Mouse (Mus musculus): ENCODE measurements at regions not wholly inside any gene's neighbourhood (a gene's known extent, or its start where the extent isn't known, plus 50 kb on each side); places are given as distances from the start of the nearest gene placed in this dataset.

DNA sequence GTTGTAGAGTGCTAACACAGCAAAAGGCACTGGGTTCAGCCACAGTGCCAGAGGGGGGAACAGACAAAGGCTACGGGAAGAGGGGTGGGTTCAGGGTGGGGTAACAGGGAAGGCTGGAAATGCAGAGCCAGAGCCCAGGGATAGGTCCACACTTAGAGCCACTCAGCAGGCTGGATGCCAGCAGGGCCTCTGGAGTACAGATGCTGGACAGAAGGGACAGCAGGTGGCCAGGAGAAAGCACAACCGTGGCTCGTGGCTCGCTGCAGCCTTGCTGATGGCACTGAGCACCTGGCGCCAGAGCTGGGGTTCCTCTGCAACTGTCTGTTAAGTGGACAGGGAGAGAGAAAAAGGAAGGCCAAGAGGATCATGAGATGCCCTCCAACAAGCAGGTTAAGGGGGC is 174.2 kb downstream of the Mroh4 start:
- 55% methylated on average over 5 of the region's 5 CpGs for WGBS (ENCODE audit: insufficient replicate concordance)
- ATAC-seq (ENCODE audit: insufficient read depth): no peak

DNA sequence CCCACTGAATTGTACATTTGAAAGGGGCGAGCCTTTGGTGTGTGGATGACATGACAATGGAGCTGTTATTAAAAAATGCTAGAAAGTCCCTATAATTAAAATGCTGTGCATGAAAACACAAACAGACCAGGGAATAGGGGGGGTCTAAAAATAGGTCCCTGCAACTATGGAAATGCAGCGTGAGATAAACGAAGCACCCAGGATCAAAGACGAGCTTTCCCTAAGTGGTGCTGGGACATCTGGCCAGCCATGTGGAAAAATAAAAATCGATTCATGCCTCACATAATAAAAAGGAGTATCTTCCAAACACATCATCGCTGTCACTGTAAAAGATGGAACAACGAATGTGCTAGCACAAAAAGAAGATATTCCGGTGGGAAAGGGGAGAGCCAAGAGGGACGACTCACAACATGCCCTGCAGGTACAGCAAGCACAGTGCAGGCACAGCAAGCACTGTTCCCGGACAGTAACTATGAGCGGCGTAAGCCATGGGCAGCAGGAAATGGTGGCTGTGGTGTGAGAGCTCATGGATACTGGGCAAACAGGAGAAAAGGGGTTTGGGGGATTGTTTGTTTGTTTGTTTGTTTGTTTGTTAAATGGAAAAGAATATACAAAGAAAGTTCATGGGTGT is 176.7 kb downstream of the Mroh4 start:
- H3K27ac ChIP-seq (replicated peaks): no peak overlapping the region
- no peak overlapping the region for H3K4me3 ChIP-seq (replicated peaks)
- no peak for ATAC-seq (ENCODE audit: insufficient read depth)
- WGBS (ENCODE audit: insufficient replicate concordance): 68% methylated on average over 12 of the region's 12 CpGs
- no peaks in the 10 kb centered on the region for H3K4me1 ChIP-seq (replicated peaks)
- no peaks in the 10 kb centered on the region for H3K27me3 ChIP-seq
- H3K36me3 ChIP-seq (replicated peaks): no peaks in the 10 kb centered on the region
- H3K4me2 ChIP-seq: no peak overlapping the region
- H3K9ac ChIP-seq: no peak overlapping the region
- H3K9me3 ChIP-seq (replicated peaks): no peaks in the 10 kb centered on the region

More for the DNA sequence above, 174.2 kb downstream of the Mroh4 start:
- Histone ChIP-seq H3K36me3 (replicated peaks) (no peaks in the 10 kb centered on the region), H3K27me3 (no peaks in the 10 kb centered on the region), H3K4me3 (replicated peaks) (no peak overlapping the region), H3K9me3 (replicated peaks) (no peaks in the 10 kb centered on the region), H3K4me2 (no peak overlapping the region), H3K27ac (replicated peaks) (no peak overlapping the region), H3K4me1 (replicated peaks) (no peaks in the 10 kb centered on the region), H3K9ac (no peak overlapping the region)

DNA sequence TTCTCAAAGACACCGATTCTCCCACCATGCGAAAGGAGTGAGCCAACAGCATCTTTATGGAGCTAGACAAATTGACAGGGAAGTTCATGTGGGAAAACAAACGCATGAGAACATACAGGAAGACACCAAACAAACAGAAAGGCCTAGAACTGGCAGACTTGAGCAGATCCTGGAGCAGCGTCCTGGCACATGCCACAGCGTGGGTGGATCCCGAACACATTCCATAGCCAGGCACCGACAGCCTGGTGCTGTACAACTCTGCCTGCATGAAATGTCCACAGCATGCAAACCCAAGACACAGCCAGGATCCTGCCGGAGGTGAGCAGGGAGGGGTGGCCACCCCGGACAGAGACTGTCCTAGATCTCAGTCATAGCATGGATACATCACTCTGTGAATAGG is 177.2 kb downstream of the Mroh4 start:
- H3K4me2 ChIP-seq: no peak overlapping the region
- no peak for ATAC-seq (ENCODE audit: insufficient read depth)
- H3K27me3 ChIP-seq: no peaks in the 10 kb centered on the region
- H3K4me3 ChIP-seq (replicated peaks): no peak overlapping the region
- H3K27ac ChIP-seq (replicated peaks): no peak overlapping the region
- no peaks in the 10 kb centered on the region for H3K9me3 ChIP-seq (replicated peaks)
- H3K4me1 ChIP-seq (replicated peaks): no peaks in the 10 kb centered on the region
- WGBS (ENCODE audit: insufficient replicate concordance): 69% methylated on average over 9 of the region's 9 CpGs
- no peaks in the 10 kb centered on the region for H3K36me3 ChIP-seq (replicated peaks)
- H3K9ac ChIP-seq: no peak overlapping the region

DNA sequence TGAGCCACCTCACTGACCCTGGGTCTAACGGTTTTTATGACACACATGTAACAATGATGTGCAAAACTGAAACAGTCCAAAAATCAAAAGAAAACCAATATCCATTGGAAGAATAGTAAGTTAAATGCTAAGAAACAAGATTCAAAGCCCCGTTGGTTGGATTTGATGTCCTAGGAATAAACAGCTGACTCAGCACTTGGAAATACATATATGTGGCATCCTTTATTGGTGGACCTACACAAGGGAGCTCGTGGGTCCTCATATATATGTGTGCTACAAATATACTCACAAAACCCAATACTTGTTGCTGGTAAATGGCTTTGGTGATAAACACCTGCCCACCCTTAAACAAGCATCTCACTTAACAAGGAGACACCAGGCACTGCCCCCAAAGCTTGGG is 178.2 kb downstream of the Mroh4 start:
- no peak for ATAC-seq (ENCODE audit: insufficient read depth)
- Histone ChIP-seq H3K9ac (no peak overlapping the region), H3K36me3 (replicated peaks) (no peaks in the 10 kb centered on the region), H3K4me1 (replicated peaks) (no peaks in the 10 kb centered on the region), H3K27me3 (no peaks in the 10 kb centered on the region), H3K27ac (replicated peaks) (no peak overlapping the region), H3K4me2 (no peak overlapping the region), H3K4me3 (replicated peaks) (no peak overlapping the region), H3K9me3 (replicated peaks) (no peaks in the 10 kb centered on the region)
- 56% methylated on average over 3 of the region's 3 CpGs for WGBS (ENCODE audit: insufficient replicate concordance)

DNA sequence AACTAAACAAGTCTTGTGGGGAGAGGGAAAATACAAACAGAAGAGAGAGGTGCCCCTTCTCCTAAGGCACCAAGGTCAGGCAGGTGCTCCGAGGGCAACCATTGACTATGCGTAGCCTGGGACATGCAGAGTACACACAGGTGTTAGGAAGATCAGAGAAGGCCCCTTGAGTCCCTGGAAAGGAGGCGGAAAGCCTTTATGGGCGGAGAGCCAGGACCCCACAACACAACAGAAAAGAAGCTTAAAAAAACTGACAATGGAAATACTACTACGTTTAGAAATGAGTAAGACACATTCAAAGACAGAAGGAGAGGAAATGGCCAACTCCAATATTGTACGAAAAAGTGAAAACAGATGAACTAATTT is 179.5 kb downstream of the Mroh4 start:
- no peak for ATAC-seq (ENCODE audit: insufficient read depth)
- H3K4me2 ChIP-seq: no peak overlapping the region
- no peaks in the 10 kb centered on the region for H3K27me3 ChIP-seq
- no peaks in the 10 kb centered on the region for H3K9me3 ChIP-seq (replicated peaks)
- H3K9ac ChIP-seq: no peak overlapping the region
- no peak overlapping the region for H3K27ac ChIP-seq (replicated peaks)
- WGBS (ENCODE audit: insufficient replicate concordance): 68% methylated on average over 6 of the region's 6 CpGs
- H3K4me1 ChIP-seq (replicated peaks): no peaks in the 10 kb centered on the region
- H3K4me3 ChIP-seq (replicated peaks): no peak overlapping the region
- no peaks in the 10 kb centered on the region for H3K36me3 ChIP-seq (replicated peaks)

DNA sequence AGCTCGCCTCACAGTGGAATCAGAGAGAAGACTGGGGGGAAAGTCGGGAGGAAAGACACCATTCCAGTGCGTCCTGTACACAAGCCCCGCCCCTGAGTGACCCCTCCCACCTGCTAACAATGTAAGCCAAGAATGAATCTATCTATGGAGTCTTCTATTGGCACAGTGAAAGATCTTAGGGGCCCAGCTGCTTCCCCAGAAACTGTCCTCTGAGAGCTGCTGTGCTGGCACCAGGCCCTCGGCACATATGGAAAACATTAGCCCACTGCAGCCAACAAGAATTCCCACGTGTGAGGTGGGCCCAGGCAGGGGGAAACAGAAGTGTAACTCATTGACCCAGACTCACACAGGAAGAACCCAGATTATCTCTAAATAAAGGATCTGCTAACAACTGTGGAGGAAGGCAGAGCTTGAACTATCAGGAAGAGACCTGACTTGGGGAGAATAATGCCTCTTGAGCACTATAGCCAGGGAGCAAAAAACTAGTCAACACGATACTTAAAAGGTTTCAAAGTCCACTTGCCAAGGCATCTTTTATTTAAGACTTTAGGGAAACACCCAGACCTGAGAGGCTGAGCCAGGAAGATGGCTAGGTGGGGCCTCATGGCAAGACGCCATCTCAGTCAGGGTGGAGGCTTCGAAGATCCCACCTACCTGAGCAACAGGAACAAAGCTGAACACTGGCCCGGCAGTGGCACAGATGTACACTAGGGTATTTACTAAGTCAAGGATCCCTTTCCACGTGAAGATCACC is 180.1 kb downstream of the Mroh4 start:
- H3K9me3 ChIP-seq (replicated peaks): no peaks in the 10 kb centered on the region
- H3K36me3 ChIP-seq (replicated peaks): no peaks in the 10 kb centered on the region
- H3K27me3 ChIP-seq: no peaks in the 10 kb centered on the region
- no peaks in the 10 kb centered on the region for H3K4me1 ChIP-seq (replicated peaks)
- H3K27ac ChIP-seq (replicated peaks): no peak overlapping the region
- no peak overlapping the region for H3K9ac ChIP-seq
- no peak overlapping the region for H3K4me3 ChIP-seq (replicated peaks)
- ATAC-seq (ENCODE audit: insufficient read depth): no peak
- H3K4me2 ChIP-seq: no peak overlapping the region
- WGBS (ENCODE audit: insufficient replicate concordance): 44% methylated on average over 11 of the region's 11 CpGs

GRCm38 (mm10) chr15:74454543-74454942 is 181.6 kb downstream of the Mroh4 start:
- ATAC-seq (ENCODE audit: insufficient read depth): no peak
- Histone ChIP-seq H3K4me3 (replicated peaks) (no peak overlapping the region), H3K9ac (no peak overlapping the region), H3K9me3 (replicated peaks) (no peaks in the 10 kb centered on the region), H3K27me3 (no peaks in the 10 kb centered on the region), H3K36me3 (replicated peaks) (no peaks in the 10 kb centered on the region), H3K27ac (replicated peaks) (no peak overlapping the region), H3K4me1 (replicated peaks) (no peaks in the 10 kb centered on the region), H3K4me2 (no peak overlapping the region)
- WGBS (ENCODE audit: insufficient replicate concordance): 39% methylated on average over 3 of the region's 3 CpGs

- Histone ChIP-seq H3K36me3 (replicated peaks) (no peaks in the 10 kb centered on the region), H3K9ac (no peak overlapping the region), H3K4me2 (no peak overlapping the region), H3K4me1 (replicated peaks) (no peaks in the 10 kb centered on the region), H3K9me3 (replicated peaks) (no peaks in the 10 kb centered on the region), H3K4me3 (replicated peaks) (no peak overlapping the region), H3K27ac (replicated peaks) (no peak overlapping the region), H3K27me3 (no peaks in the 10 kb centered on the region)
- WGBS (ENCODE audit: insufficient replicate concordance): 47% methylated on average over 6 of the region's 6 CpGs
- ATAC-seq (ENCODE audit: insufficient read depth): no peak
These were observed 182.3 kb downstream of the Mroh4 start for GRCm38 (mm10) chr15:74453810-74454209.

DNA sequence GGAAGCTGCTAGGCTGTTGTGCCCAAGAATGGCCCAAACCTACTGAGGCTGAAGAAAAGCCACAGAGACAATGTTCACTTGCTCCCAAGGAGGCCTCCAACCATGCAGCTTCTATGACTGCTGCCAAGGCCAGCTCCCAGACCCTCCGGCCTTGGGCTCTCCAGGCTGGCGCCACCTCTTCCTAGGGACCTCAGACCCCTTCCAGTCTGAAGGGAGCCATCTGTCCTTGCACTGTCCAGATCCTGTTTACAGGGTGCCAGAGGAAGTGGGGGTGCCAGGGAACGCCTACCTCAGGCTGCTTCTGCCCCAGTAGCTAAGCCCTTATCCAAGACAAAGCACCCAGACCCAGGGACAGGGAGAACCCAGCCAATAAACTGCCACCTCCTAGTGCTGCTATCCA is 183.7 kb downstream of the Mroh4 start:
- ATAC-seq (ENCODE audit: insufficient read depth): no peak
- Histone ChIP-seq H3K27me3 (no peaks in the 10 kb centered on the region), H3K36me3 (replicated peaks) (no peaks in the 10 kb centered on the region), H3K27ac (replicated peaks) (no peak overlapping the region), H3K4me1 (replicated peaks) (no peaks in the 10 kb centered on the region), H3K9me3 (replicated peaks) (no peaks in the 10 kb centered on the region), H3K4me3 (replicated peaks) (no peak overlapping the region), H3K4me2 (no peak overlapping the region), H3K9ac (no peak overlapping the region)
- 49% methylated on average over 3 of the region's 3 CpGs for WGBS (ENCODE audit: insufficient replicate concordance)

GRCm38 (mm10) chr15:74441889-74442288 is 194.3 kb downstream of the Mroh4 start:
- H3K27me3 ChIP-seq: no peaks in the 10 kb centered on the region
- no peaks in the 10 kb centered on the region for H3K9me3 ChIP-seq (replicated peaks)
- WGBS (ENCODE audit: insufficient replicate concordance): 65% methylated on average over 13 of the region's 13 CpGs

DNA sequence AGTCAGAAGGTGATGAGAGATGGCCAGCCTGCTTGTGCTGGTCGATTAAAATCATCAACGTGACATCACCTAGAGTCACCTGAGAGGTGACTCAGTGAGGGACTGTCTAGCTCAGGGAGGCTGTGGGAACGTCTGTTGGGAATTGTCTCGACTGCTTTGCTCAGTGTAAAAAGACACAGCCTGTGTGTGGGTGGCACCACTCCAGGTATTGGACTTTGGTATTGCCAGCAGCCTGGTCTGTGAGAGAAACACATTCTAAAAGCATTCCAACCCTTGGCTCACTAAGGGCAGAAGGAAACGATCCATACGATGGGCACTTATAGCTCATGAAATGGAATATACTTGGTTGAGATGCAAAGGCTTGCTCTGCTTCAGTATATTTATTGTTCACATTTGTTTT is 209.2 kb downstream of the Mroh4 start:
- no peaks in the 10 kb centered on the region for H3K27me3 ChIP-seq
- no peaks in the 10 kb centered on the region for H3K4me1 ChIP-seq (replicated peaks)
- 62% methylated on average over 6 of the region's 6 CpGs for WGBS (ENCODE audit: insufficient replicate concordance)

More at GRCm38 (mm10) chr15:74441889-74442288, 194.3 kb downstream of the Mroh4 start:
- no peak overlapping the region for H3K4me3 ChIP-seq (replicated peaks)
- no peaks in the 10 kb centered on the region for H3K4me1 ChIP-seq (replicated peaks)
- no peak for ATAC-seq (ENCODE audit: insufficient read depth)
- no peak overlapping the region for H3K4me2 ChIP-seq
- no peak overlapping the region for H3K9ac ChIP-seq
- no peaks in the 10 kb centered on the region for H3K36me3 ChIP-seq (replicated peaks)
- H3K27ac ChIP-seq (replicated peaks): no peak overlapping the region

GRCm38 (mm10) chr15:74423001-74423400 is 213.2 kb downstream of the Mroh4 start:
- Histone ChIP-seq H3K4me3 (replicated peaks) (no peak overlapping the region), H3K9me3 (replicated peaks) (no peaks in the 10 kb centered on the region), H3K36me3 (replicated peaks) (no peaks in the 10 kb centered on the region), H3K27ac (replicated peaks) (no peak overlapping the region), H3K4me2 (no peak overlapping the region), H3K9ac (no peak overlapping the region), H3K27me3 (no peaks in the 10 kb centered on the region), H3K4me1 (replicated peaks) (no peaks in the 10 kb centered on the region)
- WGBS (ENCODE audit: insufficient replicate concordance): 54% methylated on average over 3 of the region's 3 CpGs
- ATAC-seq (ENCODE audit: insufficient read depth): no peak

More for the DNA sequence above, 209.2 kb downstream of the Mroh4 start:
- no peak overlapping the region for H3K4me2 ChIP-seq
- no peak overlapping the region for H3K4me3 ChIP-seq (replicated peaks)
- no peaks in the 10 kb centered on the region for H3K36me3 ChIP-seq (replicated peaks)
- no peak overlapping the region for H3K27ac ChIP-seq (replicated peaks)
- no peak overlapping the region for H3K9ac ChIP-seq
- H3K9me3 ChIP-seq (replicated peaks): no peaks in the 10 kb centered on the region
- ATAC-seq (ENCODE audit: insufficient read depth): no peak
